Mouse (Mus musculus): ENCODE results near the gene Olfr10.

Gene Olfr10

DNA sequence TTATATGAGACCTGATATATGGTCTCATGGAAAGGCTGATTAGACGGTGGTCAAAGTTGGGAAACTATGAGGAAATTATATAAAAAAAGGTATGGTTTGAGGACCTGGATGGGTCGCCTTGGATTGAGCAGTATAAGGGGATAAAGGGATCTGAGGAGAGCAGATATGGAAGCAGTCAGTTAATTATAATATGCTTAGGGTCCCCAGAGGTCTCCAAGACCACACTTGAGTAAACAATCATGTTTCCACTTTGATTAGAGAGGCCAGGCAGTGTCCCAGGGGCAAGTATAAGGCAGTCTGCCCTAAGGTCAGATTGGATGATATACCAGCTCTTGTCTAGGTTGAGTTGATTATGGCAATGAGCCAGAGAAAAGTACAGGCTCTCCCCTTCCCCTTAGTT, 17.9 kb downstream of the Olfr10 start, which contains the start of gene Olfr1391:
Gene Olfr1391, plus strand, starts transcription at position 301 of the 400 bp plus-strand sequence.
- no peak for DNase-seq (ENCODE audit: low read depth, low spot score)

GRCm38 (mm10) chr11:49326726-49327125, 22.2 kb downstream of the Olfr10 start:
- DNase-seq (ENCODE audit: low read depth, low spot score) = no peak

- no peak for DNase-seq (ENCODE audit: low read depth, low spot score)
Measured at GRCm38 (mm10) chr11:49329686-49330085, 25.1 kb downstream of the Olfr10 start.

DNA sequence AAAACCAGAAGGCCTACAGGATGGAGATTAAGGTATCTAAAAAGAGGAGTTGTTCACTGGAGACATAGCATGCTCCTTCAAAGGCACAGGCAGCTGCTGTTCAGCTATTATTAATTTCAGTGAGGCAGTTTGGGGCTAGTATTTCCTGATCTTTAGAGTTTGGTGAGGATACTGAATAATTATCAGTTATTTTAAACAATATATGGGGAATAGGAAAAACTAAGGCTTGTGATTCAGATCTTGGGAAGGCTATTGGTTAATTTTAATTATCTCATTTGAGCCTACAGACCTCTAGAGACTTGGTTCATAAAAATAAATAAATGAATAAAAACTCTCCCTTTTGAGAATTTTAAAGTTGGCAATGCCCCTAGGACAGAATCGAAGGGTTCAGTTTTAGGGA, 30.3 kb downstream of the Olfr10 start, which contains the start of gene Olfr1390:
Gene Olfr1390, plus strand, starts transcription at position 301 of the 400 bp plus-strand sequence.
- no peak for DNase-seq (ENCODE audit: low read depth, low spot score)

GRCm38 (mm10) chr11:49337150-49337832, 32.8 kb downstream of the Olfr10 start:
- DNase-seq (ENCODE audit: low read depth, low spot score) = no peak

Data from retina, adult 2 months (tissue).